Mouse (Mus musculus) spleen, postnatal 10 days (tissue): ENCODE measurements around the gene Ccdc9b.
A peak's percentile ranks its signal among the peaks of the same experiment; 100 is the strongest.

Experiments used
- DNase-seq, 2 experiments: peaks; one replicate each; pipeline ENCODE4 v3.0.0; 2021 to 2022; ENCODE audit warnings: low spot score in 2 of 2

The Ccdc9b gene

DNA sequence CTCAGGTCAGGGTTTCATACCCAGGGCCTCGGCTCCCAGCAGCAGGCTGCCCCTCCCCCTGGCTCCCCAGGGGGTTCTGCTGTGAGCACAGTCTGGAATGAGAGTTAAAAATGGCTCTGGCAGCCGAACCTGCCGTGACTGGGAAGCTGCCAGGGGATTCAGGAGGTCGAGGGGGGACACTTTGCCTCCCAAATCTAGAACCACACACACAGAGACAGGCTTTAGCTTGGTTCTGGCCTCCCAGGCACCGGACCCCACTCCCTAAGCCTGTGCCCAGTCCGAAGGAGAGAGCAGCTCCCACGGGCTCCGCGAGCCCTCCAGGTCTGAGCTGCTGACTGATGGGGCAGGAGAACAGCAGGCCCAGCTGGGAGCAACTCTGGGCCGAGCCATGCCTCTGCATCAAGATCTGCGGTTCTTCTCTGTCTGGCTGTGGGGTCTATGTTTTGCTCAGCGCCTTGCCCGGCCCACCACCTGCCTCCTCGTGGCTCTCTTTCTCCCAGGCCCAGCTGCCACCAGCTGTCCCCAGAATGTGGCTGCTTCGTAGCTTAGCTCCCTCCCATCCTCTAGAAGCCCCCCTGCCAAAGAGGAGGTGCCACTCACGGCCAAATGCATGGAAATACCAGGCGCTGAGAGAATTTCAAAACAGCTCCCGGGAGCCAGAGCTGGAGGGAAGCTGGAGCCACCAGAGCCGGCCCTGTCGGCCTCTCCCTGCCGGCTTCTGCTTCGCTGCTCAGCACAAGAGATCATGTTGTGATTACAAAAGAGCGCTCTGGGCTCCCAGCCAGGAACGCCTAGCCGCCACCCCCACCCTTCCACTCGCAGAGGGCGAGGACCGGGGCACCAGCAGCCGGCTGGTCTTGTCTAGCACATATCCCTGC, at the start of gene Ccdc9b:
Gene Ccdc9b, minus strand, starts transcription at position 756 of the 878 bp plus-strand sequence.
- DNase-seq = peak; percentile 69 to 85

GRCm38 (mm10) chr2:118810861-118811260, 48.4 kb upstream of the Ccdc9b start:
- no peak for DNase-seq

- DNase-seq = no peak
These were observed 44.4 kb upstream of the Ccdc9b start for GRCm38 (mm10) chr2:118806860-118807259.

DNA sequence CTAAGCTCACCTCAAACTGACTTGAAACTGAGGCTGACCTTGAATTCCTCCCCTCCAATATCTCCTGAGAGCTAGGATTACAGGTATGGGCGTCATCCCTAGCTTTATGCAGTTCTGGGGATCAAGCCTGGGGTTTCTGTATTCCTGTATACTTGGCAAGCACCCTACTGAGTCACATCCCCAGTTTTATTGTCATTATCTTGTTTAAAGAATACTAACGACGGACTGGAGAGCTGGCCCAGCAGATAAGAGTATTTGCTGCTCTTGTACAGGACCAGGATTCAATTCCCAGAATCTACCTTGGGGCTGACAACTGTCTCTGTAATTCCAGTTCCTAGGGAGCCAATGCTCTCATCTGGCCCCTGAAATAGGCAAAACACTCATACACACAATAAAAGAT, 43.3 kb upstream of the Ccdc9b start:
- DNase-seq = no peak

- DNase-seq = no peak
These were observed 42.7 kb upstream of the Ccdc9b start for GRCm38 (mm10) chr2:118805137-118805536.

DNA sequence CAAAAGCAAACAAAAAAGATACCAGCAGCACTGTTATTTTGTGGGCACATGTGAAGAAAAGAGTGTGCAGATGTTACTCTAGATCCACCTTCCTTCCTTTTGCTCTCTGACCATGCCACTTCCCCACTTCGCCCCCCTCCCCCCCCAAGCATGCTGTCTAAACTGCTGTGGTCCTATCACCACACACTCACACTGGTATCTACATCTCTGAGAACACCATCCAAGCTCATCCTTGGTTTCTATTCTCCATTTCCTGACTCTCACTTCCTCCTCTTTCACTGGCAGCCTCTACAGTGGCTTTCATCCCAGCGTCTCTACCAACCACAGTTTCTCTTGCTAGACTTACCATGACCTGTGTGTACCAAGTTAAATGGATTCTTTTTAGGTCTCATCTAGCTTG, 42.0 kb upstream of the Ccdc9b start:
- peak in 1 of 2 experiments; percentile 37 for DNase-seq

- DNase-seq = no peak
These were observed 40.2 kb upstream of the Ccdc9b start for GRCm38 (mm10) chr2:118802542-118803118.

DNA sequence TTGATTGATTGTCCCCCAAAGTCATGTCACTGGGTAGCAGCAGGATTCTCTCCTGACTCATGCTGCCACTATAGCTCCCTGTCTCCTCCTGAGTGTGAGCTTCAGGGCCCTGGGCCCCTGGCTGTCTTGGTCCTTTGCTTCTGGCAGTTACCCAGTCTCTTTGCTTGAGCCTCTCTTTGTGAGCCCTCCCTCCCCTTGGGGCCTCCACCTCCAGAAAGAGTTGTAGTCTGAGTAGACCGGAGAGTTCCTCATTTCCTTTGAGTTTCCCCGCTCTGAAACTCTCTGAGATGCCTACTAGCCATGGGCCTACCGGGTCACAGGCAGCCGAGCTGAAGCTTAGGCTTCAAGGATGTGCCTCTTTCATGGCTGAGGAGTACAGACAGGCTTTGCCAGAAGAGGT, 31.2 kb upstream of the Ccdc9b start:
- DNase-seq = no peak

DNA sequence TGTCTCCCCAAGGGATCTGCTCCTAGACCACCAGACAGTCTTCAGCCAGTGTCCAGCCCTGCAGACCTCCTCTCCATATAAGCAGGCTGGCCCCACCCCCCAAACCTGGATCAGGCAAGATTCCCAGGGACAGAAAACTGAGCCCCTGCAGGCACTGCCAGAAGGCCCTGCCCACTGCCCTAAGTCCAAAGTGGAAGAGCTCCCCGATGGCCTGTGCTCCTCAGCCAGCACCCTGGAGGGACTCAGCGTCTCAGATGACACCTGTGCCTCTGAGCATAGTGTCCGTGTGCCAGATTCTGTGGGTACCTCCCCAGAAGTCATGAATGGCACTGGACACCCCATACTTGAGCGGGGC, 29.8 kb upstream of the Ccdc9b start:
- no peak for DNase-seq

DNA sequence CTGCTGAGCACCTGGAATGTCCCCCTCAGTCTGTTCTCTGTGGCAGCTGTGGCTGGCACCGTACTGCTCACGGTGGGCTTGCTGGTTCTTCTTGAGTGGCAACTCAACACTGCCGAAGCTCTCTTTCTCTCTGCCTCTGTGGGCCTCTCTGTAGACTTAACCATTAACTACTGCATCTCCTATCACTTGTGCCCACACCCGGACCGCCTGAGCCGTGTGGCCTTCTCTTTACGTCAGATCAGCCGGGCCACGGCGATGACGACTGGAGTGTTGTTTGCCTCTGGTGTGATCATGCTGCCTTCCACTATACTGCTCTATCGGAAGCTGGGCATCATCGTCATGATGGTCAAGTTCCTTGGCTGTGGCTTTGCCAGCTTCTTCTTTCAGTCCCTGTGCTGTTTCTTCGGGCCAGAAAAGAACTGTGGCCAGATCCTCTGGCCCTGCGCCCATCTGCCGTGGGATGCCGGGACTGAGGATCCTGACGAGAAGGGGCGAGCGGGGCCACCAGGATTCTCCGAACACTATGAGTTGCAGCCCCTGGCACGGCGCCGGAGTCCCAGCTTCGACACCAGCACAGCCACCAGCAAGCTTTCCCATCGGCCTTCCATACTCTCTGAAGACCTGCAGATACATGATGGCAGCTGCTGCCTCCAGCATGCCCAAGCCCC, 29.3 kb upstream of the Ccdc9b start:
- DNase-seq = no peak

GRCm38 (mm10) chr2:118790551-118791525, 28.4 kb upstream of the Ccdc9b start:
- peak; percentile 38 to 66 for DNase-seq

DNA sequence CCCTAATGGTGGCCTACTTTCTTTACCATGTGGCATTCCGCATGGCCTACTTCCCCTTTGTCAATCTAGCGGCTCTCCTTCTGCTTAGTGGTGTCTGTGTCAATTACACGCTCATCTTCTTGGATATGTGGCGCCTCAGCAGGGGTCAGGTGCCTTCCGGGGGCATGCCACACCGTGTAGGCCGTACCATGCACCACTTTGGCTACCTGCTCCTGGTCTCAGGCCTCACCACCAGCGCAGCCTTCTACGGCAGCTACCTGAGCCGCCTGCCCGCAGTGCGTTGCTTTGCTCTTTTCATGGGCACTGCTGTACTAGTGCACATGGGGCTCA, 27.7 kb upstream of the Ccdc9b start:
- no peak for DNase-seq

DNA sequence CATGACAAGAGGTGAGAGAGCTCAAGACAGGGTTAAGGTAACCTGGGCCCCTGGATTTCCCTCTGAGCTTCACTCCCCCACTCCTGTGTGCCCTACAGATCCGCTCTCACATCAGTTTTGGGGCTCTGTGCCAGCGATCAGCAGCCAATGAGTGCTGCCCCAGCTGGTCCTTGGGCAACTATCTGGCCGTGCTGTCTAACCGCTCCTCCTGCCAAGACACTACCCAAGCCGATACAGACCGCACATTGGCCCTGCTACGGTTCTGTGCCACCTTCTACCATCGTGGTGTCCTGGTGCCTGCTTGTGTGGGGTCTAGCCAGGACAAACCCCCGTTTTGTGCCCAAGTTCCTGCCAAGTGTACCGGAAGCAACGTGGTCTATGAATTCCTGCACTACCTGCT, 27.0 kb upstream of the Ccdc9b start:
- no peak for DNase-seq

DNA sequence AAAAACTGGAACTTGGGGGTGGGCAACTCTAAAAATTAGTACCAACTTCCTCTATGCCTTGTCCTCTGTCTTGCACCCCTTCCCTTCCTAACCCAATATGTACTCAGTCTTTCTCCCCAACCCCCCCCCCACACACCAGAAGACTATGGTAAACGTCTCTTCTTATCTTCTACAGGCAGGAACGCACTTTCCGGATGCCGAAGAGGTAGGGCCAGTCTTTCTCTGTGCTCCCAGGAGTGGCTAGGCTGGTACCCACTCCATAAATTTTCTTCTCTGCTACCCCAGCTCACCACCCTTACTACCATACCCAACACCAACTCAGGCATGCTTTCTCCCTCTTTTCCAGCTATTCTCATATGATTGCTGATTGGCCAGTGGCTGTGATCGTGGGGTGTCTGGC, 24.1 kb upstream of the Ccdc9b start:
- DNase-seq = no peak

DNA sequence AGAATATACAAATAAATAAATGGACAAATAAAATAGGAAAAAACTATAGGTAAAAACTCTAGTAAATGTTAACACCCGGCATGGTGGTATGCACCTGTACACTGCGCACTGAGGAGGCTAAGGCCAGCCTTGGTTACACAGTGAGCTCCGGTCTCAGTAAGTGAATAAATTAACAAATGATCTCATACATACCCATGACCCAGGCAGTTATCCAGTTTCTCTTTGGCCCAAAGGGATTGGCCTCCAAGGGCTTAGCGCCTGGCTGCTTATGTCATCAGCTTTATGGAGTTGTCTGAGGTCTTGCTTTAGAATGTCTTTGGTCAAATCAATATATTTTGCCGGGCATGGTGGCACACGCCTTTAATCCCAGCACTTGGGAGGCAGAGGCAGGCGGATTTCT, 21.2 kb upstream of the Ccdc9b start:
- no peak for DNase-seq

- no peak for DNase-seq
These were observed 20.6 kb upstream of the Ccdc9b start for GRCm38 (mm10) chr2:118783093-118783492.

GRCm38 (mm10) chr2:118782303-118782702, 19.8 kb upstream of the Ccdc9b start:
- no peak for DNase-seq

DNA sequence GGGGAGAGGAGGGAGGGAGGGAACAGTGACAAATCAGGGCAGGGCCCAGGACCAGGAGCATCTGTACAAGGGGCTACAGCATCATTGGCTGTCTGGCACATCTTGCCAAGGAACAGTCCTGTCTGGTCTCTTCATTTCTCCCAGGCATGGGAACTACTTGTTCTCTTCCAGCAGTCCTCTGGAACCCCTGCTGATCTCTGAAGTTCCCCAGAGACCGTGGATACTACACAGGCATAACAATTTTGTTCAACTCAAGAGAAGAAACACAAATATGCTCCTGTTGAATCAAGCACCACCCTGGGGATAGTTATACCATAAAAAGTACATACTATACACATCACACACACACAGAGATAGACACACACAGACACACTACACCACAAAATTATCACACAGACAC, 18.7 kb upstream of the Ccdc9b start:
- DNase-seq = no peak

GRCm38 (mm10) chr2:118779504-118780480, 17.3 kb upstream of the Ccdc9b start, which contains the start of gene Disp2:
Gene Disp2, plus strand, starts transcription at chr2:118779719.
- DNase-seq = peak; percentile 71 to 88

DNA sequence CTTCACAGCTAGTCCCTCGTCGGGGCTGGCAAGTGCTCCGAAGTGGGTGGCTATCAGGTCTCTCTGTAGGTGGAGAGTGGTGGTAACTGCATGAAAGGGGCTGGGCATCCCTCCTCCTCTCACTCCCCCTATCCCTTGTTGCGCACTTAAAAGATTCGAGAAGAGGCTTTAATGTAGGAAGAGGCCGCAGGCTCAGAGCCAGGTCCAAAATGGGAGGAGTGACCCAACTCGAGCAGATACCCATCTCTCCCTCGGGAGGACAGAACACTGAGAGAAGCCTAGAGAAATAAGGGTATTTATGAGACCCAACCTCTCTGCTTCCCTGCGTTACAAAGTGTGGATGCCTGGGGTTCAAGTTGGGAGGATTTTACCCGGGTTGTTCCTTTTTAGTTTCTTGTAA, 16.6 kb upstream of the Ccdc9b start:
- DNase-seq = no peak

DNA sequence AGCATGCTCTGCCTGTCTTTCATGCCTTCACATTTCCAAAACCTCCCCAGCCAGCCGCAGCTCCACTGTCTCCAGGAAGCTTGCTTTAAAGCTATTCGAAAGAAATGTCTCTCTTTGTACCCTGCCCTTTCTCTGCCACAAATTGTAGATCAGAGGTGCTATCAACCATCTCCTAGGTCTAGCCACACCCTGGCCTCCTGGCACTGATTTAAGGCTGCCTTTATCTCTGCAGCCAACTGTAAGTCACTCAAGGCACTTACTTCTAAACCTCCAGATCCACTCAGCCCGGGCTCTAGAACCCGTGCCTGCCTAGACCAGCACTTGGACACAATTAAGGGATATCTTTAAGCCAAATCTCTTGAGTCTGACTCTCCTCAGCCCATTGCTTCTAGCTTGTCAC, 16.0 kb upstream of the Ccdc9b start:
- no peak for DNase-seq
